Mouse (Mus musculus) left cerebral cortex, adult 2 months (tissue): ENCODE results near the gene Nrxn3. TPM values are rescaled to one million over a fixed set of nuclear protein-coding genes. Genes with fewer than 3 reads are reported as not detected.

ENCODE experiments used
- DNase-seq, 2 experiments: peaks; one replicate each; pipeline ENCODE4 v3.0.0; 2021 to 2022; ENCODE audit warnings: low spot score in 2 of 2, mixed read lengths in 1 of 2; ENCODE audit errors: extremely low spot score in 1 of 2
- H3K27ac ChIP-seq: fragments of 200-600 bp; 2 replicates; pipeline ENCODE4 v1.8.1; 2022
- H3K4me3 ChIP-seq: fragments of 200-600 bp; 2 replicates; pipeline ENCODE4 v1.8.1; 2022
- CTCF ChIP-seq: fragments of 200-600 bp; IDR thresholded peaks from 2 replicates; pipeline ENCODE4 v1.8.1; 2022; ENCODE audit warnings: antibody characterized with exemption, mild to moderate bottlenecking, moderate library complexity
- intact Hi-C: fragments of 180-260 bp; cut with DNase I; formaldehyde crosslinking; loops from one replicate; pipeline ENCODE4 v1.15.1; 2025
- total RNA-seq, 2 experiments: library from RNA; stranded (reverse); gene quantifications; 2 replicates each; pipeline ENCODE4 v1.2.3; 2021

Gene Nrxn3
- total RNA-seq, 2 experiments from 2014 or later = 250 to 274 TPM

- no peak for TF ChIP-seq CTCF
- no peak for DNase-seq
- H3K27ac ChIP-seq = no peak overlapping the region
- no peak overlapping the region for H3K4me3 ChIP-seq
- intact Hi-C loops = no loop called here
Measured at GRCm38 (mm10) chr12:89640046-89640445, 917.4 kb downstream of the Nrxn3 start.

GRCm38 (mm10) chr12:89641460-89641859 lies 918.8 kb downstream of the Nrxn3 start:
- intact Hi-C loops = no loop called here
- no peak for TF ChIP-seq CTCF
- DNase-seq = no peak
- H3K4me3 ChIP-seq = no peak overlapping the region
- no peak overlapping the region for H3K27ac ChIP-seq

- no peak for DNase-seq
- peak; percentile 42 for TF ChIP-seq CTCF
- intact Hi-C loops = loop anchor here (1.0 to 2.0 kb wide), 3 partner anchors 32 to 138 kb away; no protein-coding TSS in a partner anchor
- no peak overlapping the region for H3K4me3 ChIP-seq
- H3K27ac ChIP-seq = no peak overlapping the region
Measured at GRCm38 (mm10) chr12:89653211-89653610, 930.5 kb downstream of the Nrxn3 start.

GRCm38 (mm10) chr12:89661219-89661618 lies 938.5 kb downstream of the Nrxn3 start:
- H3K27ac ChIP-seq = no peak overlapping the region
- intact Hi-C loops = no loop called here
- no peak overlapping the region for H3K4me3 ChIP-seq
- no peak for DNase-seq
- no peak for TF ChIP-seq CTCF

- intact Hi-C loops = no loop called here
- H3K4me3 ChIP-seq = no peak overlapping the region
- DNase-seq = no peak
- no peak overlapping the region for H3K27ac ChIP-seq
- peak; percentile 37 for TF ChIP-seq CTCF
Measured at GRCm38 (mm10) chr12:89668856-89669255, 946.2 kb downstream of the Nrxn3 start.

- DNase-seq = no peak
- intact Hi-C loops = no loop called here
- H3K27ac ChIP-seq = no peak overlapping the region
- H3K4me3 ChIP-seq = no peak overlapping the region
- TF ChIP-seq CTCF = no peak
Measured at GRCm38 (mm10) chr12:89672819-89673218, 950.1 kb downstream of the Nrxn3 start.

- no peak for TF ChIP-seq CTCF
- Histone ChIP-seq H3K27ac (peak overlapping the region; percentile 24; the same call in 1 of the 2 replicates), H3K4me3 (no peak overlapping the region)
- intact Hi-C loops = loop anchor here (2.0 kb wide), 1 partner anchor 33 kb away; no protein-coding TSS in a partner anchor
- DNase-seq = no peak
Measured at GRCm38 (mm10) chr12:89685633-89686032, 963.0 kb downstream of the Nrxn3 start.

GRCm38 (mm10) chr12:89689086-89689485 lies 966.4 kb downstream of the Nrxn3 start:
- Histone ChIP-seq H3K4me3 (no peak overlapping the region), H3K27ac (no peak overlapping the region; the same call in 1 of the 2 replicates)
- no peak for TF ChIP-seq CTCF
- DNase-seq = peak; percentile 49 to 53
- intact Hi-C loops = loop anchor here (1.0 kb wide), 3 partner anchors 21 to 105 kb away; no protein-coding TSS in a partner anchor

GRCm38 (mm10) chr12:89699469-89699868 lies 976.8 kb downstream of the Nrxn3 start:
- intact Hi-C loops = no loop called here
- no peak for TF ChIP-seq CTCF
- Histone ChIP-seq H3K4me3 (no peak overlapping the region), H3K27ac (no peak overlapping the region)
- DNase-seq = no peak

GRCm38 (mm10) chr12:89700937-89701458 lies 978.3 kb downstream of the Nrxn3 start:
- no peak for TF ChIP-seq CTCF
- intact Hi-C loops = no loop called here
- H3K4me3 ChIP-seq = no peak overlapping the region
- H3K27ac ChIP-seq = no peak overlapping the region
- DNase-seq = no peak

GRCm38 (mm10) chr12:89702931-89703330 lies 980.3 kb downstream of the Nrxn3 start:
- Histone ChIP-seq H3K27ac (no peak overlapping the region), H3K4me3 (no peak overlapping the region)
- DNase-seq = no peak
- intact Hi-C loops = no loop called here
- TF ChIP-seq CTCF = no peak

GRCm38 (mm10) chr12:89707913-89708312 lies 985.2 kb downstream of the Nrxn3 start:
- intact Hi-C loops = no loop called here
- Histone ChIP-seq H3K4me3 (no peak overlapping the region), H3K27ac (no peak overlapping the region)
- no peak for DNase-seq
- TF ChIP-seq CTCF = no peak

GRCm38 (mm10) chr12:89710459-89710858 lies 987.8 kb downstream of the Nrxn3 start:
- Histone ChIP-seq H3K27ac (no peak overlapping the region), H3K4me3 (no peak overlapping the region)
- TF ChIP-seq CTCF = no peak
- intact Hi-C loops = loop anchor here (1.0 kb wide), 3 partner anchors 21 to 80 kb away; no protein-coding TSS in a partner anchor
- DNase-seq = peak; percentile 39 to 44
